Mouse (Mus musculus) stomach, embryonic 14.5 days (tissue): ENCODE measurements around the gene Homez. TPM values are rescaled to one million over a fixed set of nuclear protein-coding genes. Genes with fewer than 3 reads are reported as not detected.
A peak's percentile ranks its signal among the peaks of the same experiment; 100 is the strongest.

ENCODE experiments used
- ATAC-seq: fragments of 200-750 bp; cut with Nextera tagmentation; 2 replicates; pipeline ENCODE4 v1.8.0; 2017; ENCODE audit warnings: low read depth, moderate TSS enrichment; ENCODE audit not compliant: insufficient number of reproducible peaks, insufficient read depth, low FRiP score
- H3K27ac ChIP-seq: fragments of 300-500 bp; sonication (generic); 2 replicates; pipeline ENCODE4 v1.5.1; 2014; ENCODE audit warnings: mild to moderate bottlenecking, low read length, moderate library complexity, mixed read lengths
- H3K27me3 ChIP-seq: fragments of 300-500 bp; sonication (generic); 2 replicates; pipeline ENCODE4 v1.6.1; 2014; ENCODE audit warnings: low read length, control low read depth, mixed read lengths; ENCODE audit not compliant: control insufficient read depth, insufficient read depth
- H3K36me3 ChIP-seq: fragments of 300-500 bp; sonication (generic); 2 replicates; pipeline ENCODE4 v1.6.1; 2014; ENCODE audit warnings: mild to moderate bottlenecking, control low read depth, low read length, moderate library complexity, mixed read lengths; ENCODE audit not compliant: control insufficient read depth, insufficient read depth
- H3K4me1 ChIP-seq: fragments of 300-500 bp; sonication (generic); 2 replicates; pipeline ENCODE4 v1.6.1; 2014; ENCODE audit warnings: low read length, control low read depth, mixed read lengths; ENCODE audit not compliant: control insufficient read depth, insufficient read depth
- H3K4me2 ChIP-seq: fragments of 300-500 bp; sonication (generic); replicated peaks from 2 replicates; pipeline ENCODE4 v1.6.1; 2014; ENCODE audit warnings: low read depth, low read length, control low read depth
- H3K4me3 ChIP-seq: fragments of 300-500 bp; sonication (generic); 2 replicates; pipeline ENCODE4 v1.5.1; 2014; ENCODE audit warnings: low read depth, low read length, control low read depth
- H3K9ac ChIP-seq: fragments of 300-500 bp; sonication (generic); replicated peaks from 2 replicates; pipeline ENCODE4 v1.6.1; 2014; ENCODE audit warnings: low read depth, mild to moderate bottlenecking, control low read depth, low read length, moderate library complexity, mixed read lengths
- H3K9me3 ChIP-seq: fragments of 300-500 bp; sonication (generic); 2 replicates; pipeline ENCODE4 v1.6.1; 2016; ENCODE audit warnings: low read depth, low read length, control low read depth; ENCODE audit not compliant: control insufficient read depth
- WGBS: fragments of 180-500 bp; shearing (Covaris S2); extraction: QIAGEN DNeasy Blood & Tissue Kit; methylation state at CpG from one replicate; pipeline ENCODE4 v1.1.7; 2014; 5-methylcytosine and 5-hydroxymethylcytosine counted together
- polyA plus RNA-seq: library from polyadenylated mRNA; unstranded; fragments of >200 nt; fragmentation: Nextera tagmentation; extraction: Ambion mirVana; gene quantifications from 2 replicates; pipeline ENCODE4 v1.2.1, GENCODE M21; 2014

Gene Homez
- polyA plus RNA-seq, 1 experiment from 2014 or later = 9.2 TPM

- 0% methylated on average over 46 of the region's 61 CpGs for WGBS
- Histone ChIP-seq H3K27ac (peak within 1 kb of the TSS; percentile 80; the same call in 1 of the 2 replicates), H3K9me3 (no peaks in the 10 kb centered on the region), H3K36me3 (no peaks in the 10 kb centered on the region; the same call in 1 of the 2 replicates), H3K4me1 (peaks cover 5% of the 10 kb centered on the region; the same call in 1 of the 2 replicates), H3K4me2 (peak within 1 kb of the TSS; percentile 96), H3K4me3 (peak within 1 kb of the TSS; percentile 71), H3K9ac (peak within 1 kb of the TSS; percentile 57), H3K27me3 (no peaks in the 10 kb centered on the region)
- peak; percentile 75 for ATAC-seq
Observed at GRCm38 (mm10) chr14:54877048-54877715, 6.4 kb upstream of the Homez start, which contains the start of gene Ppp1r3e. Gene Ppp1r3e (minus strand): TSS chr14:54877550.

- peak overlapping the region; percentile 57 for H3K9ac ChIP-seq
- peak; percentile 87 for ATAC-seq
- under 1% methylated on average over 60 of the region's 72 CpGs for WGBS
Observed at GRCm38 (mm10) chr14:54876539-54877047, 5.8 kb upstream of the Homez start.

GRCm38 (mm10) chr14:54875844-54876538, 5.2 kb upstream of the Homez start:
- peak overlapping the region; percentile 96 for H3K4me2 ChIP-seq
- H3K27ac ChIP-seq = peak overlapping the region; percentile 80; the same call in 1 of the 2 replicates
- H3K4me3 ChIP-seq = peak overlapping the region; percentile 71
- no peaks in the 10 kb centered on the region for H3K27me3 ChIP-seq
- peak; percentile 34; the same call in 1 of the 2 replicates for ATAC-seq
- peaks cover 5% of the 10 kb centered on the region; the same call in 1 of the 2 replicates for H3K4me1 ChIP-seq
- peak overlapping the region; percentile 57 for H3K9ac ChIP-seq
- WGBS = 3% methylated on average over 36 of the region's 36 CpGs
- H3K36me3 ChIP-seq = no peaks in the 10 kb centered on the region; the same call in 1 of the 2 replicates
- H3K9me3 ChIP-seq = no peaks in the 10 kb centered on the region

More at GRCm38 (mm10) chr14:54876539-54877047, 5.8 kb upstream of the Homez start:
- H3K4me3 ChIP-seq = peak overlapping the region; percentile 71
- H3K27me3 ChIP-seq = no peaks in the 10 kb centered on the region
- H3K4me1 ChIP-seq = peaks cover 5% of the 10 kb centered on the region; the same call in 1 of the 2 replicates
- H3K9me3 ChIP-seq = no peaks in the 10 kb centered on the region
- H3K27ac ChIP-seq = peak overlapping the region; percentile 80; the same call in 1 of the 2 replicates
- no peaks in the 10 kb centered on the region; the same call in 1 of the 2 replicates for H3K36me3 ChIP-seq
- H3K4me2 ChIP-seq = peak overlapping the region; percentile 96

- Histone ChIP-seq H3K4me3 (no peak overlapping the region), H3K27ac (no peak overlapping the region), H3K4me1 (peaks cover 5% of the 10 kb centered on the region; the same call in 1 of the 2 replicates), H3K9ac (no peak overlapping the region), H3K4me2 (no peak overlapping the region), H3K9me3 (no peaks in the 10 kb centered on the region), H3K27me3 (no peaks in the 10 kb centered on the region), H3K36me3 (no peaks in the 10 kb centered on the region; the same call in 1 of the 2 replicates)
- 88% methylated on average over 3 of the region's 3 CpGs for WGBS
- no peak for ATAC-seq
Observed at GRCm38 (mm10) chr14:54874165-54874564, 3.4 kb upstream of the Homez start.

GRCm38 (mm10) chr14:54868026-54868425, 2.7 kb downstream of the Homez start:
- no peak for ATAC-seq
- Histone ChIP-seq H3K27ac (no peak overlapping the region), H3K9ac (no peak overlapping the region), H3K9me3 (no peaks in the 10 kb centered on the region), H3K4me2 (no peak overlapping the region), H3K4me3 (no peak overlapping the region), H3K4me1 (no peaks in the 10 kb centered on the region; the same call in 1 of the 2 replicates), H3K27me3 (no peaks in the 10 kb centered on the region), H3K36me3 (no peaks in the 10 kb centered on the region)
- 87% methylated on average over 4 of the region's 4 CpGs for WGBS

- H3K4me3 ChIP-seq = no peak overlapping the region
- no peaks in the 10 kb centered on the region for H3K36me3 ChIP-seq
- no peak for ATAC-seq
- no peaks in the 10 kb centered on the region for H3K27me3 ChIP-seq
- H3K9ac ChIP-seq = no peak overlapping the region
- H3K4me2 ChIP-seq = no peak overlapping the region
- no peak overlapping the region for H3K27ac ChIP-seq
- WGBS = 61% methylated on average over 5 of the region's 5 CpGs
- no peaks in the 10 kb centered on the region; the same call in 1 of the 2 replicates for H3K4me1 ChIP-seq
- no peaks in the 10 kb centered on the region for H3K9me3 ChIP-seq
Observed at GRCm38 (mm10) chr14:54866936-54867335, 3.8 kb downstream of the Homez start.

GRCm38 (mm10) chr14:54866268-54866667, 4.5 kb downstream of the Homez start:
- Histone ChIP-seq H3K36me3 (no peaks in the 10 kb centered on the region), H3K27ac (no peak overlapping the region), H3K4me1 (no peaks in the 10 kb centered on the region; the same call in 1 of the 2 replicates), H3K4me3 (no peak overlapping the region), H3K4me2 (no peak overlapping the region), H3K9ac (no peak overlapping the region), H3K9me3 (no peaks in the 10 kb centered on the region), H3K27me3 (no peaks in the 10 kb centered on the region)
- ATAC-seq = no peak
- 50% methylated on average over 3 of the region's 3 CpGs for WGBS

GRCm38 (mm10) chr14:54865626-54866025, 5.1 kb downstream of the Homez start:
- WGBS = 65% methylated on average over 5 of the region's 5 CpGs
- H3K27me3 ChIP-seq = no peaks in the 10 kb centered on the region
- H3K27ac ChIP-seq = no peak overlapping the region
- ATAC-seq = no peak
- H3K4me2 ChIP-seq = no peak overlapping the region
- H3K4me3 ChIP-seq = no peak overlapping the region
- H3K36me3 ChIP-seq = no peaks in the 10 kb centered on the region
- H3K4me1 ChIP-seq = no peaks in the 10 kb centered on the region; the same call in 1 of the 2 replicates
- H3K9me3 ChIP-seq = no peaks in the 10 kb centered on the region
- H3K9ac ChIP-seq = no peak overlapping the region
